Mouse (Mus musculus) lung, embryonic 14.5 days (tissue): ENCODE measurements around the gene Cd79b. TPM values are rescaled to one million over a fixed set of nuclear protein-coding genes. Genes with fewer than 3 reads are reported as not detected.
A peak's percentile ranks its signal among the peaks of the same experiment; 100 is the strongest.

Source experiments
- ATAC-seq: fragments of 200-750 bp; cut with Nextera tagmentation; 2 replicates; pipeline ENCODE4 v1.8.0; 2017; ENCODE audit warnings: mild to moderate bottlenecking, moderate TSS enrichment, moderate library complexity; ENCODE audit not compliant: insufficient read depth
- DNase-seq: peaks from one replicate; pipeline ENCODE4 v3.0.0-alpha.2; 2015
- H3K27ac ChIP-seq: fragments of 300-500 bp; sonication (generic); 2 replicates; pipeline ENCODE4 v1.5.1; 2014; ENCODE audit warnings: low read depth, mild to moderate bottlenecking, moderate library complexity
- H3K27me3 ChIP-seq: fragments of 300-500 bp; sonication (generic); 2 replicates; pipeline ENCODE4 v1.6.1; 2014; ENCODE audit warnings: low read length, control low read depth; ENCODE audit not compliant: insufficient read depth
- H3K36me3 ChIP-seq: fragments of 300-500 bp; sonication (generic); 2 replicates; pipeline ENCODE4 v1.6.1; 2014; ENCODE audit warnings: control low read depth; ENCODE audit not compliant: insufficient read depth
- H3K4me1 ChIP-seq: fragments of 300-500 bp; sonication (generic); 2 replicates; pipeline ENCODE4 v1.6.1; 2014; ENCODE audit warnings: antibody characterized with exemption, control low read depth; ENCODE audit not compliant: insufficient read depth
- H3K4me2 ChIP-seq: fragments of 300-500 bp; sonication (generic); 2 replicates; pipeline ENCODE4 v1.6.1; 2014; ENCODE audit warnings: mild to moderate bottlenecking
- H3K4me3 ChIP-seq: fragments of 300-500 bp; sonication (generic); 2 replicates; pipeline ENCODE4 v1.5.1; 2014; ENCODE audit warnings: low read depth, low read length
- H3K9ac ChIP-seq: fragments of 300-500 bp; sonication (generic); 2 replicates; pipeline ENCODE4 v1.6.1; 2014
- H3K9me3 ChIP-seq: fragments of 300-500 bp; sonication (generic); 2 replicates; pipeline ENCODE4 v1.6.1; 2016; ENCODE audit warnings: low read depth, low read length, control low read depth
- CTCF ChIP-seq: IDR thresholded peaks from 2 replicates; pipeline ENCODE4 v1.5.1; 2016; ENCODE audit warnings: antibody characterized with exemption, low read depth
- WGBS: fragments of 180-500 bp; shearing (Covaris S2); extraction: QIAGEN DNeasy Blood & Tissue Kit; methylation state at CpG from one replicate; pipeline ENCODE4 v1.1.7; 2014; 5-methylcytosine and 5-hydroxymethylcytosine counted together
- polyA plus RNA-seq: library from polyadenylated mRNA; unstranded; fragments of >200 nt; fragmentation: Nextera tagmentation; extraction: Ambion mirVana; gene quantifications from 2 replicates; pipeline ENCODE4 v1.2.1, GENCODE M21; 2014

Cd79b gene
- polyA plus RNA-seq, 1 experiment from 2014 or later: 3.4 TPM

- ATAC-seq (no peak), DNase-seq (peak; percentile 51)
- no peak for TF ChIP-seq CTCF
- Histone ChIP-seq H3K27ac (peak overlapping the region; percentile 72), H3K4me1 (peaks cover 25% of the 10 kb centered on the region), H3K36me3 (peaks cover 48% of the 10 kb centered on the region), H3K27me3 (no peaks in the 10 kb centered on the region), H3K4me3 (peak overlapping the region; percentile 14), H3K9me3 (no peaks in the 10 kb centered on the region), H3K4me2 (peak overlapping the region; percentile 55), H3K9ac (peak overlapping the region; percentile 49)
- 11% methylated on average over 3 of the region's 3 CpGs for WGBS
Measured at GRCm38 (mm10) chr11:106269060-106269431, 45.5 kb downstream of the Cd79b start.

- Histone ChIP-seq H3K9ac (peak overlapping the region; percentile 49), H3K9me3 (no peaks in the 10 kb centered on the region), H3K4me3 (peak overlapping the region; percentile 15), H3K36me3 (peaks cover 53% of the 10 kb centered on the region), H3K27me3 (no peaks in the 10 kb centered on the region), H3K27ac (peak overlapping the region; percentile 72), H3K4me2 (peak overlapping the region; percentile 55), H3K4me1 (peaks cover 22% of the 10 kb centered on the region)
- ATAC-seq (no peak), DNase-seq (peak; percentile 49)
- 21% methylated on average over 8 of the region's 8 CpGs for WGBS
- TF ChIP-seq CTCF: no peak
Measured at GRCm38 (mm10) chr11:106268326-106269059, 46.1 kb downstream of the Cd79b start.

- no peak overlapping the region for H3K9ac ChIP-seq
- DNase-seq: no peak
- H3K27ac ChIP-seq: peak overlapping the region; percentile 72; the same call in 1 of the 2 replicates
- H3K4me3 ChIP-seq: no peak overlapping the region
- no peak for ATAC-seq
- H3K4me1 ChIP-seq: peaks cover 22% of the 10 kb centered on the region
- H3K9me3 ChIP-seq: no peaks in the 10 kb centered on the region
- TF ChIP-seq CTCF: no peak
- H3K36me3 ChIP-seq: peaks cover 60% of the 10 kb centered on the region
- H3K27me3 ChIP-seq: no peaks in the 10 kb centered on the region
- 61% methylated on average over 5 of the region's 5 CpGs for WGBS
- H3K4me2 ChIP-seq: peak overlapping the region; percentile 55
Measured at GRCm38 (mm10) chr11:106267871-106268270, 46.7 kb downstream of the Cd79b start.

GRCm38 (mm10) chr11:106267311-106267852 is 47.2 kb downstream of the Cd79b start:
- Histone ChIP-seq H3K27me3 (no peaks in the 10 kb centered on the region), H3K9ac (no peak overlapping the region), H3K4me3 (no peak overlapping the region), H3K4me2 (no peak overlapping the region), H3K9me3 (no peaks in the 10 kb centered on the region), H3K4me1 (peaks cover 22% of the 10 kb centered on the region), H3K36me3 (peaks cover 64% of the 10 kb centered on the region), H3K27ac (no peak overlapping the region)
- TF ChIP-seq CTCF: no peak
- WGBS: 59% methylated on average over 15 of the region's 15 CpGs
- ATAC-seq (no peak), DNase-seq (no peak)

GRCm38 (mm10) chr11:106266431-106266830 is 48.1 kb downstream of the Cd79b start:
- H3K27me3 ChIP-seq: no peaks in the 10 kb centered on the region
- H3K4me2 ChIP-seq: no peak overlapping the region
- no peak overlapping the region for H3K9ac ChIP-seq
- no peak for TF ChIP-seq CTCF
- DNase-seq (no peak), ATAC-seq (no peak)
- no peaks in the 10 kb centered on the region for H3K9me3 ChIP-seq
- H3K4me1 ChIP-seq: peaks cover 20% of the 10 kb centered on the region
- H3K27ac ChIP-seq: no peak overlapping the region
- peaks cover 74% of the 10 kb centered on the region for H3K36me3 ChIP-seq
- 90% methylated on average over 10 of the region's 10 CpGs for whole genome bisulfite sequencing
- H3K4me3 ChIP-seq: no peak overlapping the region

- 93% methylated on average over 4 of the region's 4 CpGs for WGBS
- ATAC-seq: no peak
Measured at GRCm38 (mm10) chr11:106265570-106265969, 49.0 kb downstream of the Cd79b start.

GRCm38 (mm10) chr11:106264988-106265387 is 49.6 kb downstream of the Cd79b start:
- Histone ChIP-seq H3K9me3 (no peaks in the 10 kb centered on the region), H3K27ac (no peak overlapping the region), H3K36me3 (peaks cover 79% of the 10 kb centered on the region), H3K4me1 (peaks cover 14% of the 10 kb centered on the region), H3K9ac (no peak overlapping the region), H3K4me3 (no peak overlapping the region), H3K4me2 (no peak overlapping the region), H3K27me3 (no peaks in the 10 kb centered on the region)
- WGBS: 87% methylated on average over 15 of the region's 15 CpGs
- TF ChIP-seq CTCF: no peak
- DNase-seq: no peak
- ATAC-seq: no peak

More at GRCm38 (mm10) chr11:106265570-106265969, 49.0 kb downstream of the Cd79b start:
- Histone ChIP-seq H3K27ac (no peak overlapping the region), H3K27me3 (no peaks in the 10 kb centered on the region), H3K4me2 (no peak overlapping the region), H3K4me1 (peaks cover 16% of the 10 kb centered on the region), H3K36me3 (peaks cover 80% of the 10 kb centered on the region), H3K9ac (no peak overlapping the region), H3K4me3 (no peak overlapping the region), H3K9me3 (no peaks in the 10 kb centered on the region)
- no peak for DNase-seq
- TF ChIP-seq CTCF: no peak
